Mouse (Mus musculus): ENCODE measurements around the gene Slc47a1.
"Not testable (repeated sequence)": the region's sequence is repeated elsewhere in the genome, so short reads cannot be mapped to it uniquely, and the experiment has no call there.

The Slc47a1 gene

GRCm38 (mm10) chr11:61319923-61320567 lies 58.1 kb downstream of the Slc47a1 start:
- DNase-seq (ENCODE audit: low read depth in 1 of 2, low spot score in 2 of 2): no peak

GRCm38 (mm10) chr11:61319233-61319922 lies 58.8 kb downstream of the Slc47a1 start:
- no peak for DNase-seq (ENCODE audit: low read depth in 1 of 2, low spot score in 2 of 2)

GRCm38 (mm10) chr11:61316864-61317263 lies 61.3 kb downstream of the Slc47a1 start:
- no peak for DNase-seq (ENCODE audit: low read depth in 1 of 2, low spot score in 2 of 2)

GRCm38 (mm10) chr11:61310321-61310720 lies 67.8 kb downstream of the Slc47a1 start:
- DNase-seq (ENCODE audit: low read depth in 1 of 2, low spot score in 2 of 2): no peak

GRCm38 (mm10) chr11:61309831-61310230 lies 68.3 kb downstream of the Slc47a1 start:
- no peak for DNase-seq (ENCODE audit: low read depth in 1 of 2, low spot score in 2 of 2)

GRCm38 (mm10) chr11:61307795-61308194 lies 70.3 kb downstream of the Slc47a1 start:
- no peak for DNase-seq (ENCODE audit: low read depth in 1 of 2, low spot score in 2 of 2)

- DNase-seq (ENCODE audit: low read depth in 1 of 2, low spot score in 2 of 2): peak; percentile 7 to 11
These were observed 72.8 kb downstream of the Slc47a1 start for GRCm38 (mm10) chr11:61305377-61305776.

- DNase-seq (ENCODE audit: low read depth in 1 of 2, low spot score in 2 of 2): not testable (repeated sequence)
These were observed 73.6 kb downstream of the Slc47a1 start for GRCm38 (mm10) chr11:61304535-61304934.

- no peak for DNase-seq (ENCODE audit: low read depth in 1 of 2, low spot score in 2 of 2)
These were observed 77.3 kb downstream of the Slc47a1 start for GRCm38 (mm10) chr11:61300716-61301392.

GRCm38 (mm10) chr11:61300205-61300604 lies 77.9 kb downstream of the Slc47a1 start:
- DNase-seq (ENCODE audit: low read depth in 1 of 2, low spot score in 2 of 2): no peak

- DNase-seq (ENCODE audit: low read depth in 1 of 2, low spot score in 2 of 2): no peak
These were observed 80.2 kb downstream of the Slc47a1 start for GRCm38 (mm10) chr11:61297901-61298300.

- DNase-seq (ENCODE audit: low read depth in 1 of 2, low spot score in 2 of 2): no peak
These were observed 80.8 kb downstream of the Slc47a1 start for GRCm38 (mm10) chr11:61297326-61297725.

GRCm38 (mm10) chr11:61296556-61296955 lies 81.6 kb downstream of the Slc47a1 start:
- DNase-seq (ENCODE audit: low read depth in 1 of 2, low spot score in 2 of 2): no peak

- DNase-seq (ENCODE audit: low read depth in 1 of 2, low spot score in 2 of 2): no peak
These were observed 82.6 kb downstream of the Slc47a1 start for GRCm38 (mm10) chr11:61295556-61295955.

- no peak for DNase-seq (ENCODE audit: low read depth in 1 of 2, low spot score in 2 of 2)
These were observed 83.7 kb downstream of the Slc47a1 start for GRCm38 (mm10) chr11:61294431-61294830.

Measured in monocyte, adult 2 months (primary cell).